Mouse (Mus musculus) bone marrow, adult 2 months (tissue): ENCODE measurements around the gene Ccdc117. TPM values are rescaled to one million over a fixed set of nuclear protein-coding genes. Genes with fewer than 3 reads are reported as not detected.

Experiments used
- H3K27ac ChIP-seq: fragments of 200-500 bp; 2 replicates; pipeline ENCODE4 v1.5.1; 2012; ENCODE audit warnings: low read depth, mild to moderate bottlenecking, control low read depth, inconsistent platforms, low read length; ENCODE audit not compliant: control insufficient read depth, poor library complexity, insufficient read depth
- H3K4me1 ChIP-seq: fragments of 200-500 bp; 2 replicates; pipeline ENCODE4 v1.6.1; 2011; ENCODE audit warnings: low read length; ENCODE audit not compliant: control insufficient read depth, insufficient read depth
- H3K4me3 ChIP-seq: fragments of 200-500 bp; replicated peaks from 2 replicates; pipeline ENCODE3; 2011; ENCODE audit warnings: mild to moderate bottlenecking, low read depth, low read length, control low read depth; ENCODE audit not compliant: control insufficient read depth
- CTCF ChIP-seq: fragments of 200-500 bp; IDR thresholded peaks from 2 replicates; pipeline ENCODE4 v1.5.1; 2011; ENCODE audit warnings: low read length, control low read depth; ENCODE audit not compliant: control insufficient read depth, insufficient read depth
- POLR2A ChIP-seq: fragments of 200-500 bp; IDR thresholded peaks from 2 replicates; pipeline ENCODE4 v1.6.1; 2011; ENCODE audit warnings: low read depth, mild to moderate bottlenecking, control low read depth, low read length, borderline replicate concordance; ENCODE audit not compliant: control insufficient read depth
- WGBS: fragments of 180-500 bp; shearing (Covaris S2); methylation state at CpG from one replicate; pipeline ENCODE4 v1.1.7; 2018; 5-methylcytosine and 5-hydroxymethylcytosine counted together
- polyA plus RNA-seq: library from polyadenylated mRNA; stranded (reverse); fragments of >200 nt; gene quantifications from 2 replicates; pipeline ENCODE4 v1.2.4, GENCODE M21; 2011; ENCODE audit warnings: low replicate concordance; ENCODE audit not compliant: missing spikeins, insufficient read depth, insufficient read length

The Ccdc117 gene
- polyA plus RNA-seq, 1 experiment = 9.5 TPM

GRCm38 (mm10) chr11:5509215-5510098, 32.5 kb downstream of the Ccdc117 start:
- Histone ChIP-seq H3K4me3 (no peak overlapping the region), H3K4me1 (peaks cover 11% of the 10 kb centered on the region), H3K27ac (peak overlapping the region; percentile 15)
- whole genome bisulfite sequencing = 31% methylated on average over 8 of the region's 8 CpGs
- no peak for TF ChIP-seq POLR2A
- no peak for TF ChIP-seq CTCF

- peaks cover 10% of the 10 kb centered on the region for H3K4me1 ChIP-seq
These were observed 36.0 kb downstream of the Ccdc117 start for GRCm38 (mm10) chr11:5505856-5506575.

GRCm38 (mm10) chr11:5502351-5503051, 39.5 kb downstream of the Ccdc117 start:
- 37% methylated on average over 10 of the region's 10 CpGs for WGBS
- peak overlapping the region; percentile 84 for H3K27ac ChIP-seq
- peaks cover 8% of the 10 kb centered on the region for H3K4me1 ChIP-seq
- H3K4me3 ChIP-seq = no peak overlapping the region
- no peak for TF ChIP-seq CTCF
- no peak for TF ChIP-seq POLR2A

More at GRCm38 (mm10) chr11:5505856-5506575, 36.0 kb downstream of the Ccdc117 start:
- 7% methylated on average over 18 of the region's 18 CpGs for WGBS
- H3K27ac ChIP-seq = peak overlapping the region; percentile 23; the same call in 1 of the 2 replicates
- TF ChIP-seq POLR2A (no peak), CTCF (no peak)
- peak overlapping the region; percentile 60 for H3K4me3 ChIP-seq

GRCm38 (mm10) chr11:5500903-5501741, 40.9 kb downstream of the Ccdc117 start:
- WGBS = 41% methylated on average over 13 of the region's 13 CpGs
- TF ChIP-seq POLR2A = no peak
- TF ChIP-seq CTCF = no peak
- Histone ChIP-seq H3K4me1 (peaks cover 8% of the 10 kb centered on the region), H3K4me3 (no peak overlapping the region), H3K27ac (peak overlapping the region; percentile 78; the same call in 1 of the 2 replicates)

GRCm38 (mm10) chr11:5499961-5500644, 41.9 kb downstream of the Ccdc117 start:
- WGBS = 32% methylated on average over 11 of the region's 11 CpGs
- peak overlapping the region; percentile 24 for H3K27ac ChIP-seq
- peaks cover 8% of the 10 kb centered on the region for H3K4me1 ChIP-seq
- H3K4me3 ChIP-seq = no peak overlapping the region
- no peak for TF ChIP-seq POLR2A
- no peak for TF ChIP-seq CTCF

- WGBS = 60% methylated on average over 13 of the region's 13 CpGs
- H3K4me3 ChIP-seq = no peak overlapping the region
- peaks cover 8% of the 10 kb centered on the region for H3K4me1 ChIP-seq
- no peak overlapping the region; the same call in 1 of the 2 replicates for H3K27ac ChIP-seq
- TF ChIP-seq POLR2A (no peak), CTCF (no peak)
These were observed 42.9 kb downstream of the Ccdc117 start for GRCm38 (mm10) chr11:5498931-5499661.
